Mouse (Mus musculus) cortical plate, adult 2 months (tissue): ENCODE measurements around the gene Uqcrfs1. TPM values are rescaled to one million over a fixed set of nuclear protein-coding genes. Genes with fewer than 3 reads are reported as not detected.

Experiments used
- H3K27ac ChIP-seq: fragments of 200-500 bp; 2 replicates; pipeline ENCODE4 v1.5.1; 2012; ENCODE audit warnings: low read length, control low read depth, inconsistent platforms; ENCODE audit not compliant: insufficient read depth
- H3K4me1 ChIP-seq: fragments of 200-500 bp; 2 replicates; pipeline ENCODE4 v1.6.1; 2011; ENCODE audit warnings: low read length; ENCODE audit not compliant: control insufficient read depth, insufficient read depth
- H3K4me3 ChIP-seq: fragments of 200-500 bp; 2 replicates; pipeline ENCODE4 v1.5.1; 2011; ENCODE audit warnings: mild to moderate bottlenecking, low read length, control low read depth; ENCODE audit not compliant: insufficient read depth
- CTCF ChIP-seq: fragments of 200-500 bp; IDR thresholded peaks from 2 replicates; pipeline ENCODE4 v1.5.1; 2011; ENCODE audit warnings: mild to moderate bottlenecking, control low read depth, low read length; ENCODE audit not compliant: insufficient read depth; ENCODE audit errors: extremely low read depth
- POLR2A ChIP-seq: fragments of 200-500 bp; IDR thresholded peaks from 2 replicates; pipeline ENCODE4 v1.6.1; 2011; ENCODE audit warnings: mild to moderate bottlenecking, low read length, control low read depth; ENCODE audit not compliant: insufficient read depth; ENCODE audit errors: extremely low read depth
- polyA plus RNA-seq: library from polyadenylated mRNA; depleted of rRNA; stranded (reverse); fragments of >200 nt; gene quantifications from 2 replicates; pipeline ENCODE4 v1.2.3, GENCODE M21; 2012; rRNA removed

Uqcrfs1 gene
- polyA plus RNA-seq, 1 experiment = 163 TPM

DNA sequence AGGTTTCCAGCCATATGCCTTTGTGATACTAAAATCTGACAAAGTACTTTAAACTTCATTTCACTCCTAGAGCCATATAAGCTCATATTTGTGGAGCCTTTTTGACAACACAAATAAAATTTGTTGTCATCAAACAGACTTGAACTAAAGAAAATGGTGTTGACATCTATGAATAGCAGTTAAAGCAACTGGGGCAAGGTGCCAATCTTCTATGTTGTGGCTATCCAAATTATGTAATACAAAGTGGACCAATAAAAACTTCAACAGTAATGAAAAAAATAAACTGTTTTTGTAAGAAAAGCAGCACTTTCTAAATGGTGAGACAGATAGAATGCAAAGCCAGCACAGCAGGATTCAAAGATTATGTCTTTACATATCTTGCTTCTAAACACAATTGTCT is 27.0 kb downstream of the Uqcrfs1 start:
- TF ChIP-seq POLR2A = no peak
- TF ChIP-seq CTCF = no peak
- no peak overlapping the region for H3K4me3 ChIP-seq
- no peaks in the 10 kb centered on the region for H3K4me1 ChIP-seq
- no peak overlapping the region for H3K27ac ChIP-seq

DNA sequence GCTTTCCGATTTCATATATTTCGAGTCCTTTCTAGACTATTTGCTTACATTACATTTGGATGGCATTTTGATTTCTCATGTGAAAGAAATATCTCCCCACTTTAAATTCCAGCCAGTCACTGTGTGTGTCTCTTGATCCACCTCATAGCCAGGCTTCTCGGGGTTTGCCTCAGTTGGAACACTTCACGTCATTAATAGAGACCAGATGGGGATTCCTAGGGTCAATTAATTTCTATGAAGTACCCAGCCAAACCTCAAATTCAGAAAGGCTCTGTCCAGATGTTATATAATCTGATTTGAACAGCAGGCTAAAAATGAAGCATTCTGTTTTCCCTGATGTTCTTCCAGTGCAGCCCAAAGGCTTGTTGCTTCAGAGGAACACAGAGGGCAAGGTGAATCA is 37.5 kb downstream of the Uqcrfs1 start:
- Histone ChIP-seq H3K27ac (no peak overlapping the region), H3K4me1 (no peaks in the 10 kb centered on the region), H3K4me3 (no peak overlapping the region)
- TF ChIP-seq POLR2A = no peak
- TF ChIP-seq CTCF = no peak

DNA sequence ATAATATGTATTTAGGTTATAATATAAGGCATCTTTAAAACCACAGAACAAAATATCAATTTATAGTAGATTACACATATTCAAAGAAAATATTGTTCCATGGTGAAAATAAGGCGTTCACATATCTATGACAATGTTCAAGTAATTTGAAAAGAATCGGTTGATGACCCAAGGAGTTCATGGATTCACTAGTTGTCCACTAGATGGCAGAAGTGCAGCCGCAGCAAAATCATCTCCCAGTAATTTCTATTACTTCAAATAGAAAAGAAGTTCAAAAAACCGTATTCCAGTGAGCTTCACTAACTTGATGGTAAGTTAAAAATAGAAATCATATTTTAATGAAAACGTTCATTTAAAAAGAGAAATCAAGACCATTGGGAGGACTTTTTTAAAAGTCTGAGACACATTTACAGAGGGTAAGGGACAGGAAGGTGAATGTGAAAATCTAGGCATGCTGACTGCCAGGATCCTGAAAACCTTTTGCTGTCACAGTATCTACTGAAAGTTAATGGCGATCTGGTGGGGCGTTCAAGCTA is 43.2 kb downstream of the Uqcrfs1 start:
- no peaks in the 10 kb centered on the region for H3K4me1 ChIP-seq
- no peak overlapping the region for H3K4me3 ChIP-seq
- peak; percentile 38; the same call in 1 of the 2 replicates for TF ChIP-seq CTCF
- TF ChIP-seq POLR2A = no peak
- no peak overlapping the region for H3K27ac ChIP-seq

Other genes starting within 250 kb of the Uqcrfs1 start
- 0.49 and 0.56 TPM in 2 replicates for gene Agtr1a, start 208.9 kb downstream of the Uqcrfs1 start, polyA plus RNA-seq
- gene Dusp22, start 114.6 kb upstream of the Uqcrfs1 start, polyA plus RNA-seq = 32.8 and 35.8 TPM in 2 replicates
- gene Irf4, start 203.9 kb upstream of the Uqcrfs1 start, polyA plus RNA-seq = 0.25 and 0.30 TPM in 2 replicates